18 mouse cellular contexts compared by ENCODE assay signal in genomic region chr2:152177806-152178170, GRCm38 (mm10). TPM values are rescaled to one million over a fixed set of nuclear protein-coding genes. Genes with fewer than 3 reads are reported as not detected.
DNase-seq lines count a peak whose midpoint lies in the region; ATAC-seq and TF ChIP-seq lines count a peak whose summit lies in the region.
"Had no signal": no experiment of that assay in that cellular context is flagged by ENCODE, and none has a peak within 500 bp of the region (broad histone marks: within the 10 kb centered on the region; RNA-seq: fewer than 3 reads in every experiment).

No protein-coding gene starts in this region.

- H3K79me2 ChIP-seq in heart, adult 2 months (replicated peaks; ENCODE audit: control insufficient read depth, insufficient read depth, low read length), result no peaks in the 10 kb centered on the region

- TF ChIP-seq CTCF in heart, adult 2 months (IDR thresholded peaks at IDR 0.05), result no peak
- no peak for TF ChIP-seq CTCF in midbrain, postnatal 0 days (IDR thresholded peaks at IDR 0.05)

- no peak for DNase-seq in heart, adult 2 months
- DNase-seq in heart, postnatal 25 days (ENCODE audit: low spot score), result no peak
- DNase-seq in hindbrain, embryonic 11.5 days (ENCODE audit: low spot score), result no peak
- DNase-seq in hindbrain, embryonic 14.5 days (ENCODE audit: low spot score), result no peak
- DNase-seq in midbrain, postnatal 0 days (ENCODE audit: low spot score), result no peak
- DNase-seq in embryonic facial prominence, embryonic 14.5 days (ENCODE audit: low spot score), result no peak
- no peak for DNase-seq in thymus, adult 18-20 months
- DNase-seq: cerebellum, adult 2 months; liver; right cerebral cortex, postnatal 4 days; thymus, postnatal 14 days had no signal

- H3K4me3 ChIP-seq in heart, adult 2 months, result peak overlapping the region; percentile 19
- H3K4me3 ChIP-seq in hindbrain, embryonic 11.5 days (ENCODE audit: low read depth, low read length), result no peak overlapping the region
- no peak overlapping the region for H3K4me3 ChIP-seq in hindbrain, embryonic 14.5 days (replicated peaks; ENCODE audit: low read length)
- H3K4me3 ChIP-seq in midbrain, embryonic 12.5 days, result no peak overlapping the region
- H3K4me3 ChIP-seq in midbrain, postnatal 0 days (ENCODE audit: low read depth, low read length), result no peak overlapping the region
- no peak overlapping the region for H3K4me3 ChIP-seq in embryonic facial prominence, embryonic 14.5 days (ENCODE audit: low read depth, low read length)
- H3K4me3 ChIP-seq: erythroblast, embryonic 14.5 days; myocyte had no signal

- no peaks in the 10 kb centered on the region for H3K27me3 ChIP-seq in heart, adult 2 months (ENCODE audit: control insufficient read depth, insufficient read depth, low read length)
- H3K27me3 ChIP-seq in hindbrain, embryonic 11.5 days (ENCODE audit: control insufficient read depth, insufficient read depth, low read length), result no peaks in the 10 kb centered on the region
- no peaks in the 10 kb centered on the region for H3K27me3 ChIP-seq in hindbrain, embryonic 14.5 days (ENCODE audit: control insufficient read depth, insufficient read depth, low read length)
- H3K27me3 ChIP-seq in midbrain, embryonic 12.5 days, result no peaks in the 10 kb centered on the region; the same call in 1 of the 2 replicates
- no peaks in the 10 kb centered on the region for H3K27me3 ChIP-seq in midbrain, postnatal 0 days (ENCODE audit: insufficient read depth, low read length)
- H3K27me3 ChIP-seq in embryonic facial prominence, embryonic 14.5 days (replicated peaks; ENCODE audit: control insufficient read depth, insufficient read depth, low read length), result no peaks in the 10 kb centered on the region

- H3K4me2 ChIP-seq in hindbrain, embryonic 11.5 days (replicated peaks; ENCODE audit: low read depth, low read length), result peak overlapping the region; percentile 28; the same call in 1 of the 2 replicates
- no peak overlapping the region for H3K4me2 ChIP-seq in hindbrain, embryonic 14.5 days (replicated peaks)
- H3K4me2 ChIP-seq in midbrain, embryonic 12.5 days (replicated peaks), result 0 out of 2 replicates have a peak overlapping the region, but pooled peaks have one; percentile 42
- H3K4me2 ChIP-seq in midbrain, postnatal 0 days (ENCODE audit: low read depth, low read length, poor library complexity, severe bottlenecking), result no peak overlapping the region
- peak overlapping the region; percentile 34; the same call in 1 of the 2 replicates for H3K4me2 ChIP-seq in embryonic facial prominence, embryonic 14.5 days (ENCODE audit: low read depth, low read length)

- intact Hi-C loops in heart, adult 2 months (cut with DNase I), result no loop called here
- intact Hi-C loops in heart, postnatal 25 days (cut with DNase I), result loop anchor here (1.0 kb wide), 1 partner anchor 27 kb away; no protein-coding TSS in a partner anchor

- H3K36me3 ChIP-seq in heart, adult 2 months (ENCODE audit: control insufficient read depth, insufficient read depth, low read length), result no peaks in the 10 kb centered on the region
- H3K36me3 ChIP-seq in hindbrain, embryonic 11.5 days (ENCODE audit: control insufficient read depth, insufficient read depth, low read length), result no peaks in the 10 kb centered on the region
- no peaks in the 10 kb centered on the region for H3K36me3 ChIP-seq in hindbrain, embryonic 14.5 days (replicated peaks; ENCODE audit: control insufficient read depth, insufficient read depth)
- no peaks in the 10 kb centered on the region for H3K36me3 ChIP-seq in midbrain, embryonic 12.5 days
- H3K36me3 ChIP-seq in midbrain, postnatal 0 days (ENCODE audit: insufficient read depth, low read length), result no peaks in the 10 kb centered on the region
- no peaks in the 10 kb centered on the region for H3K36me3 ChIP-seq in embryonic facial prominence, embryonic 14.5 days (ENCODE audit: control insufficient read depth, insufficient read depth, low read length)
- H3K36me3 ChIP-seq: hindbrain, embryonic 10.5 days had no signal

- WGBS in heart, adult 2 months, result 63% methylated on average over 6 of the region's 6 CpGs
- WGBS in hindbrain, embryonic 11.5 days, result 73% methylated on average over 6 of the region's 6 CpGs
- WGBS in hindbrain, embryonic 14.5 days, result 72% methylated on average over 6 of the region's 6 CpGs
- WGBS in midbrain, embryonic 12.5 days, result 76% methylated on average over 6 of the region's 6 CpGs
- whole genome bisulfite sequencing in midbrain, postnatal 0 days, result 67% methylated on average over 6 of the region's 6 CpGs
- WGBS in embryonic facial prominence, embryonic 14.5 days, result 72% methylated on average over 6 of the region's 6 CpGs

- H3K4me1 ChIP-seq in heart, adult 2 months (ENCODE audit: control insufficient read depth, insufficient read depth, low read length), result peaks cover 11% of the 10 kb centered on the region
- peaks cover 5% of the 10 kb centered on the region for H3K4me1 ChIP-seq in hindbrain, embryonic 11.5 days (replicated peaks; ENCODE audit: control insufficient read depth, insufficient read depth, low read length)
- H3K4me1 ChIP-seq in hindbrain, embryonic 14.5 days (replicated peaks; ENCODE audit: control insufficient read depth, insufficient read depth, low read length), result no peaks in the 10 kb centered on the region
- H3K4me1 ChIP-seq in midbrain, embryonic 12.5 days, result peaks cover 5% of the 10 kb centered on the region; the same call in 1 of the 2 replicates
- H3K4me1 ChIP-seq in midbrain, postnatal 0 days (ENCODE audit: insufficient read depth, low read length), result no peaks in the 10 kb centered on the region
- H3K4me1 ChIP-seq in embryonic facial prominence, embryonic 14.5 days (ENCODE audit: control insufficient read depth, insufficient read depth, low read length), result peaks cover 7% of the 10 kb centered on the region; the same call in 1 of the 2 replicates

- H3K9me3 ChIP-seq in hindbrain, embryonic 11.5 days (ENCODE audit: control insufficient read depth, low read length), result no peaks in the 10 kb centered on the region
- H3K9me3 ChIP-seq in hindbrain, embryonic 14.5 days (ENCODE audit: control insufficient read depth, low read length), result no peaks in the 10 kb centered on the region
- H3K9me3 ChIP-seq in midbrain, embryonic 12.5 days, result no peaks in the 10 kb centered on the region
- no peaks in the 10 kb centered on the region for H3K9me3 ChIP-seq in midbrain, postnatal 0 days (ENCODE audit: low read length)
- no peaks in the 10 kb centered on the region for H3K9me3 ChIP-seq in embryonic facial prominence, embryonic 14.5 days (ENCODE audit: control insufficient read depth, low read length)
- H3K9me3 ChIP-seq: hindbrain, embryonic 10.5 days had no signal

- no peak for TF ChIP-seq POLR2A in heart, adult 2 months (IDR thresholded peaks at IDR 0.05; ENCODE audit: insufficient read depth, low read depth, low read length)

- H3K27ac ChIP-seq in heart, adult 2 months, result peak overlapping the region; percentile 92
- H3K27ac ChIP-seq in hindbrain, embryonic 11.5 days (ENCODE audit: low read depth, low read length), result no peak overlapping the region
- no peak overlapping the region for H3K27ac ChIP-seq in hindbrain, embryonic 14.5 days
- H3K27ac ChIP-seq in midbrain, embryonic 12.5 days (replicated peaks), result no peak overlapping the region
- no peak overlapping the region for H3K27ac ChIP-seq in midbrain, postnatal 0 days (ENCODE audit: low read depth, low read length)
- H3K27ac ChIP-seq in embryonic facial prominence, embryonic 14.5 days (replicated peaks; ENCODE audit: low read depth, low read length), result no peak overlapping the region

- H3K9ac ChIP-seq in heart, adult 2 months (ENCODE audit: low read depth, low read length), result peak overlapping the region; percentile 34; the same call in 1 of the 2 replicates
- H3K9ac ChIP-seq in hindbrain, embryonic 11.5 days (ENCODE audit: low read depth, low read length), result no peak overlapping the region
- no peak overlapping the region for H3K9ac ChIP-seq in hindbrain, embryonic 14.5 days
- no peak overlapping the region for H3K9ac ChIP-seq in midbrain, embryonic 12.5 days (replicated peaks)
- H3K9ac ChIP-seq in midbrain, postnatal 0 days (replicated peaks; ENCODE audit: low read length, poor library complexity, severe bottlenecking), result no peak overlapping the region
- no peak overlapping the region for H3K9ac ChIP-seq in embryonic facial prominence, embryonic 14.5 days (ENCODE audit: low read depth, low read length)

- no peak for TF ChIP-seq EP300 in heart, adult 2 months (IDR thresholded peaks at IDR 0.05; ENCODE audit: insufficient read depth, low read depth, low read length)

- no peak for ATAC-seq in hindbrain, embryonic 11.5 days (ENCODE audit: low FRiP score)
- no peak for ATAC-seq in hindbrain, embryonic 14.5 days (ENCODE audit: low FRiP score)
- ATAC-seq in midbrain, embryonic 12.5 days (ENCODE audit: low FRiP score, low read depth), result no peak
- ATAC-seq in midbrain, postnatal 0 days (ENCODE audit: low FRiP score), result no peak
- no peak for ATAC-seq in embryonic facial prominence, embryonic 14.5 days (ENCODE audit: low read depth)
- ATAC-seq: forebrain, embryonic 14.5 days had no signal

RNA-seq across cellular contexts. Expression of gene Tcf15, which starts 34.4 kb away (rescaled TPM):
- total RNA-seq in heart, adult 2 months (2021), result 10 to 100 TPM; 26.7 to 32.1 TPM
- 21.2 and 25.9 TPM in 2 replicates for polyA plus RNA-seq in heart, adult 2 months (2012; rRNA removed)
- 10 to 100 TPM; 24.3 to 34.0 TPM for total RNA-seq in heart, postnatal 25 days (2021)
- polyA plus RNA-seq in hindbrain, embryonic 11.5 days (2014; fragmentation: Nextera tagmentation; extraction: Ambion mirVana), result 10.7 and 13.1 TPM in 2 replicates
- polyA plus RNA-seq in hindbrain, embryonic 14.5 days (2014; fragmentation: Nextera tagmentation; extraction: Ambion mirVana), result 1.6 and 2.3 TPM in 2 replicates
- 3.4 and 3.8 TPM in 2 replicates for polyA plus RNA-seq in midbrain, embryonic 12.5 days (2016; fragmentation: Nextera tagmentation; extraction: Ambion mirVana)
- 2.7 TPM in 1 of 2 replicates, not detected in the other for total RNA-seq in midbrain, postnatal 0 days (2014; rRNA removed)
- 0.58 and 0.90 TPM in 2 replicates for polyA plus RNA-seq in midbrain, postnatal 0 days (2015; fragmentation: Nextera tagmentation; extraction: Ambion mirVana)
- polyA plus RNA-seq in embryonic facial prominence, embryonic 14.5 days (2014; fragmentation: Nextera tagmentation; extraction: Ambion mirVana), result 10.6 TPM in 2 replicates
- total RNA-seq: CH12.LX; megakaryocyte, adult 5-6 weeks had no signal
- polyA plus RNA-seq: myocyte had no signal

RNA-seq across cellular contexts. Expression of gene Csnk2a1, which starts 48.9 kb away (rescaled TPM):
- 10 to 100 TPM; 89.0 to 94.1 TPM for total RNA-seq in heart, adult 2 months (2021)
- 40.7 and 74.9 TPM in 2 replicates for polyA plus RNA-seq in heart, adult 2 months (2012; rRNA removed)
- 100 to 1,000 TPM in 1 of 2 experiments, 10 to 100 TPM in 1; 95.2 to 104 TPM for total RNA-seq in heart, postnatal 25 days (2021)
- polyA plus RNA-seq in hindbrain, embryonic 11.5 days (2014; fragmentation: Nextera tagmentation; extraction: Ambion mirVana), result 70.3 and 135 TPM in 2 replicates
- 104 and 150 TPM in 2 replicates for polyA plus RNA-seq in hindbrain, embryonic 14.5 days (2014; fragmentation: Nextera tagmentation; extraction: Ambion mirVana)
- 92.3 and 97.8 TPM in 2 replicates for polyA plus RNA-seq in midbrain, embryonic 12.5 days (2016; fragmentation: Nextera tagmentation; extraction: Ambion mirVana)
- total RNA-seq in midbrain, postnatal 0 days (2014; rRNA removed), result 156 and 161 TPM in 2 replicates
- 101 and 106 TPM in 2 replicates for polyA plus RNA-seq in midbrain, postnatal 0 days (2015; fragmentation: Nextera tagmentation; extraction: Ambion mirVana)
- polyA plus RNA-seq in embryonic facial prominence, embryonic 14.5 days (2014; fragmentation: Nextera tagmentation; extraction: Ambion mirVana), result 84.5 and 86.4 TPM in 2 replicates

Comparison
In these comparisons a context has a peak if more than half of its experiments do, and no peak if none do; other contexts are left out.
1. H3K4me2 ChIP-seq: peak in hindbrain, embryonic 11.5 days (single experiment), midbrain, embryonic 12.5 days (single experiment) and embryonic facial prominence, embryonic 14.5 days (single experiment); none in hindbrain, embryonic 14.5 days (single experiment) and midbrain, postnatal 0 days (single experiment).